Mouse (Mus musculus) layer of hippocampus, adult 9-10 months (tissue): ENCODE data around the gene Slc4a4.
"Not testable (repeated sequence)": the region's sequence is repeated elsewhere in the genome, so short reads cannot be mapped to it uniquely, and the experiment has no call there.

Source experiments
- DNase-seq: peaks from one replicate; pipeline ENCODE4 v3.0.0; 2022; ENCODE audit warnings: low spot score

The Slc4a4 gene

GRCm38 (mm10) chr5:89088462-89088861 is 201.8 kb downstream of the Slc4a4 start:
- DNase-seq: no peak

GRCm38 (mm10) chr5:89090131-89090530 is 203.5 kb downstream of the Slc4a4 start:
- no peak for DNase-seq

- DNase-seq: no peak
Measured at GRCm38 (mm10) chr5:89096371-89096770, 209.8 kb downstream of the Slc4a4 start.

GRCm38 (mm10) chr5:89097291-89097690 is 210.7 kb downstream of the Slc4a4 start:
- no peak for DNase-seq

GRCm38 (mm10) chr5:89098121-89098520 is 211.5 kb downstream of the Slc4a4 start:
- DNase-seq: no peak

- no peak for DNase-seq
Measured at GRCm38 (mm10) chr5:89099886-89100285, 213.3 kb downstream of the Slc4a4 start.

- DNase-seq: no peak
Measured at GRCm38 (mm10) chr5:89102560-89102959, 215.9 kb downstream of the Slc4a4 start.

GRCm38 (mm10) chr5:89105346-89105745 is 218.7 kb downstream of the Slc4a4 start:
- no peak for DNase-seq

GRCm38 (mm10) chr5:89106217-89106616 is 219.6 kb downstream of the Slc4a4 start:
- DNase-seq: no peak

GRCm38 (mm10) chr5:89108809-89109208 is 222.2 kb downstream of the Slc4a4 start:
- DNase-seq: no peak

GRCm38 (mm10) chr5:89109832-89110231 is 223.2 kb downstream of the Slc4a4 start:
- DNase-seq: no peak

GRCm38 (mm10) chr5:89111987-89112386 is 225.4 kb downstream of the Slc4a4 start:
- not testable (repeated sequence) for DNase-seq

- no peak for DNase-seq
Measured at GRCm38 (mm10) chr5:89120881-89121280, 234.3 kb downstream of the Slc4a4 start.

GRCm38 (mm10) chr5:89123270-89123903 is 236.8 kb downstream of the Slc4a4 start:
- DNase-seq: no peak

- no peak for DNase-seq
Measured at GRCm38 (mm10) chr5:89128210-89128609, 241.6 kb downstream of the Slc4a4 start.

- DNase-seq: peak; percentile 38
Measured at GRCm38 (mm10) chr5:89135776-89136175, 249.2 kb downstream of the Slc4a4 start.

- peak; percentile 39 for DNase-seq
Measured at GRCm38 (mm10) chr5:89140070-89140469, 253.5 kb downstream of the Slc4a4 start.

GRCm38 (mm10) chr5:89141761-89142160 is 255.1 kb downstream of the Slc4a4 start:
- DNase-seq: no peak

- DNase-seq: no peak
Measured at GRCm38 (mm10) chr5:89146276-89146675, 259.7 kb downstream of the Slc4a4 start.

- no peak for DNase-seq
Measured at GRCm38 (mm10) chr5:89147282-89147790, 260.7 kb downstream of the Slc4a4 start.

GRCm38 (mm10) chr5:89149436-89150040 is 262.9 kb downstream of the Slc4a4 start:
- no peak for DNase-seq

GRCm38 (mm10) chr5:89151076-89151475 is 264.5 kb downstream of the Slc4a4 start:
- no peak for DNase-seq

GRCm38 (mm10) chr5:89171025-89171718 is 284.6 kb downstream of the Slc4a4 start:
- DNase-seq: no peak
